Mouse (Mus musculus) heart, adult 8-10 months (tissue): ENCODE data around the gene Pglyrp3. TPM values are rescaled to one million over a fixed set of nuclear protein-coding genes. Genes with fewer than 3 reads are reported as not detected.
A peak's percentile ranks its signal among the peaks of the same experiment; 100 is the strongest.
"Not testable (repeated sequence)": the region's sequence is repeated elsewhere in the genome, so short reads cannot be mapped to it uniquely, and the experiment has no call there.

ENCODE experiments used
- DNase-seq: peaks from one replicate; pipeline ENCODE4 v3.0.0; 2022; ENCODE audit warnings: low spot score
- microRNA-seq: library from miRNA; unstranded; fragments of <30 nt; microRNA quantifications from one replicate; pipeline ENCODE4 v1.2.0, GENCODE M21; 2022
- total RNA-seq, 4 experiments: library from RNA; stranded (reverse); gene quantifications; 2 replicates each; pipeline ENCODE4 v1.2.4; 2022

Gene Pglyrp3
- not detected for total RNA-seq

- DNase-seq, result no peak
Measured at GRCm38 (mm10) chr3:92014283-92014682, at the start of gene Pglyrp3. TSS of gene Pglyrp3 (plus strand) at chr3:92014583.

GRCm38 (mm10) chr3:92011001-92011400, 3.4 kb upstream of the Pglyrp3 start:
- no peak for DNase-seq

GRCm38 (mm10) chr3:92024541-92024940, 10.2 kb downstream of the Pglyrp3 start:
- DNase-seq, result not testable (repeated sequence)

- no peak for DNase-seq
Measured at GRCm38 (mm10) chr3:92033203-92033602, 18.8 kb downstream of the Pglyrp3 start.

GRCm38 (mm10) chr3:92033892-92034291, 19.5 kb downstream of the Pglyrp3 start:
- DNase-seq, result no peak

- DNase-seq, result peak; percentile 25
Measured at GRCm38 (mm10) chr3:92050382-92051054, 36.1 kb downstream of the Pglyrp3 start.

GRCm38 (mm10) chr3:92080462-92081284, 66.3 kb downstream of the Pglyrp3 start:
- peak; percentile 55 for DNase-seq

Small RNA genes lying within 50 kb of the gene (microRNA-seq; reads per million reads assigned to microRNA genes)
- gene Gm23697 (not detected), gene Gm25145 (not detected)

Other genes starting within 250 kb of the Pglyrp3 start
- not detected for gene Lor, start 68.6 kb downstream of the Pglyrp3 start, total RNA-seq
- not detected for gene Prr9, start 109.4 kb downstream of the Pglyrp3 start, total RNA-seq
- gene Lelp1, start 128.2 kb downstream of the Pglyrp3 start, total RNA-seq, result not detected
- not detected for gene Sprr2a1, start 201.2 kb downstream of the Pglyrp3 start, total RNA-seq
- gene Sprr2a2, start 201.3 kb downstream of the Pglyrp3 start, total RNA-seq, result 1 to 10 TPM in 1 of 4 experiments, under 1 TPM in 1, not detected in 2; 0.80 to 2.0 TPM